Mouse (Mus musculus) mature B cell (primary cell): ENCODE measurements around the gene Sly.
"Not testable (repeated sequence)": the region's sequence is repeated elsewhere in the genome, so short reads cannot be mapped to it uniquely, and the experiment has no call there.

ENCODE experiments used
- in situ Hi-C: fragments of 300-500 bp; cut with MboI; formaldehyde crosslinking; loops from 2 replicates; pipeline ENCODE4 v1.14.3; 2019

Gene Sly

GRCm38 (mm10) chrY:57186888-57187287, at the start of gene Sly:
Sly (plus strand) TSS chrY:57187188.
- in situ Hi-C loops = not testable (repeated sequence)
